Mouse (Mus musculus) forebrain, embryonic 15.5 days (tissue): Measurements from ENCODE around the gene Iqgap2. TPM values are rescaled to one million over a fixed set of nuclear protein-coding genes. Genes with fewer than 3 reads are reported as not detected.
A peak's percentile ranks its signal among the peaks of the same experiment; 100 is the strongest.

ENCODE experiments used
- ATAC-seq: fragments of 200-750 bp; cut with Nextera tagmentation; replicated peaks from 2 replicates; pipeline ENCODE4 v1.8.0; 2017; ENCODE audit warnings: mild to moderate bottlenecking, moderate TSS enrichment, moderate library complexity
- H3K27ac ChIP-seq: fragments of 300-500 bp; sonication (generic); replicated peaks from 2 replicates; pipeline ENCODE4 v1.5.1; 2015; ENCODE audit warnings: mild to moderate bottlenecking, inconsistent platforms
- H3K27me3 ChIP-seq: fragments of 300-500 bp; sonication (generic); 2 replicates; pipeline ENCODE4 v1.6.1; 2015; ENCODE audit warnings: inconsistent platforms
- H3K36me3 ChIP-seq: fragments of 300-500 bp; sonication (generic); 2 replicates; pipeline ENCODE4 v1.6.1; 2015; ENCODE audit warnings: mild to moderate bottlenecking, inconsistent platforms
- H3K4me1 ChIP-seq: fragments of 300-500 bp; sonication (generic); 2 replicates; pipeline ENCODE4 v1.6.1; 2015; ENCODE audit warnings: inconsistent platforms
- H3K4me2 ChIP-seq: fragments of 300-500 bp; sonication (generic); replicated peaks from 2 replicates; pipeline ENCODE4 v1.6.1; 2015; ENCODE audit warnings: mild to moderate bottlenecking, inconsistent platforms
- H3K4me3 ChIP-seq: fragments of 300-500 bp; sonication (generic); 2 replicates; pipeline ENCODE4 v1.5.1; 2015; ENCODE audit warnings: mild to moderate bottlenecking, inconsistent platforms
- H3K9ac ChIP-seq: fragments of 300-500 bp; sonication (generic); replicated peaks from 2 replicates; pipeline ENCODE4 v1.6.1; 2015; ENCODE audit warnings: mild to moderate bottlenecking, inconsistent platforms
- H3K9me3 ChIP-seq: fragments of 300-500 bp; sonication (generic); 2 replicates; pipeline ENCODE4 v1.6.1; 2016; ENCODE audit warnings: inconsistent platforms
- WGBS: fragments of 180-500 bp; shearing (Covaris S2); methylation state at CpG from one replicate; pipeline ENCODE4 v1.1.7; 2015; ENCODE audit warnings: mixed read lengths; 5-methylcytosine and 5-hydroxymethylcytosine counted together
- polyA plus RNA-seq: library from polyadenylated mRNA; unstranded; fragments of >200 nt; fragmentation: Nextera tagmentation; extraction: Ambion mirVana; gene quantifications from 2 replicates; pipeline ENCODE4 v1.2.1, GENCODE M21; 2015

The Iqgap2 gene
- polyA plus RNA-seq, 1 experiment from 2014 or later: 5.2 TPM

DNA sequence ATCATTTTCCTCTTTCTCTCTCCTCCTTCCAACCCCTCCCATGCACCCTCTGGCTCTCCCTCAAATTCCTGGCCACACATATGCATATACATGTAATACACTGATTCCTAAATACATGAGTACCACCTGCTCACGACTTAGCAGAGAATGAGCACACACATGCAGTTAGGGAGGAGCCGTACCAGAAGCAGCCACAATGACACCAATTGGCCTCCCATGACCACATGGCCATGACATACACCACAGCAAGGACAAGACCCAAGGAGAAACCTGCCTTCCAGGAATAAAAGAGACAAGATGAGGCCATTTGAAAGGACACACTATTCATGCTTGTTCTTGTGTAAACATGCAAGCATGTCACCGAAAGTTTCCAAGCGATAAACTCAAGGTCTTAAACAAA is 72.8 kb downstream of the Iqgap2 start:
- 90% methylated on average over 4 of the region's 4 CpGs for WGBS
- peaks cover 6% of the 10 kb centered on the region; the same call in 1 of the 2 replicates for H3K4me1 ChIP-seq
- no peaks in the 10 kb centered on the region for H3K9me3 ChIP-seq
- H3K4me2 ChIP-seq: no peak overlapping the region
- no peak overlapping the region for H3K4me3 ChIP-seq
- ATAC-seq: no peak
- no peaks in the 10 kb centered on the region for H3K36me3 ChIP-seq
- H3K9ac ChIP-seq: no peak overlapping the region
- no peaks in the 10 kb centered on the region for H3K27me3 ChIP-seq
- H3K27ac ChIP-seq: no peak overlapping the region

DNA sequence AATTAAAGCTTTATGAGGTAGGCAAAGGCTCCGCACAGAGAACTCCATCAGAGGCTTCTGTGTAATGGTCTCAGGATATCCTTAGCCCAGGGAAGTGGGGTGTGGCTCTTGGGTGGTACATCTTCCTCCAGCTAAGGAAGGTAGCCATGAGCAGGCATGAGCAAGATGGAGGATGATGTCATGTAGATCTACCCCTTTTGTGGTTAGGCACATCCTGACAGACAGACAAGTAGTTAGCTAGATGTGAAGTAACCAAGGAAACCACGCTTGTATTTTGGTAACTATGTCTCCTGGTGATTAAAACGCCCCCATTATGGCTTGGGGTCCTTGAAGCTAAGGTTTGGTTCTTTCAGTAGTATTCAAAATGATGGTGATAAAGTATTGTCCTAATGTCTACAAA is 78.1 kb downstream of the Iqgap2 start:
- Histone ChIP-seq H3K4me3 (no peak overlapping the region), H3K9ac (no peak overlapping the region), H3K27me3 (no peaks in the 10 kb centered on the region), H3K27ac (no peak overlapping the region), H3K36me3 (no peaks in the 10 kb centered on the region), H3K4me2 (no peak overlapping the region), H3K4me1 (0 out of 2 replicates have a peak, but pooled peaks cover 4% of the 10 kb centered on the region), H3K9me3 (no peaks in the 10 kb centered on the region)
- WGBS: 93% methylated on average over 3 of the region's 3 CpGs
- no peak for ATAC-seq

DNA sequence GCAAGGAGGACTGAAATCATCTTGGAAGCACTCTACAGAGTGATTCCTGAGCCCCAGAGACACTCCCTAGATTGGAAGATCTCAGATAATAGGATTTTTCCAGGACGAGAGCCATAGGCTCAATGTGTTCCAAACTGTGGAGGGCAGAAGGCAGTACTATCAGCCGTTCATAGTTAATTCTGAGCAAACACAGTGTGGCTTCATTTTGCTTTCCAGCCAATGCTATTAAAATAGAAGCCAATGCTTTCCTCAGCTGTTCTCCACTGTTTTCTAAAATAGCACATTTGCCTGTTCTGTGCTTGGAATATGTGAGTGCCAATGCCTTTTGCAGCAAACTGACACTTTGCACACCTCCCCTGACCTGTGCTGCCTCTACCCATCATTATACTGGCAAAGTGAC is 80.9 kb downstream of the Iqgap2 start:
- no peaks in the 10 kb centered on the region for H3K9me3 ChIP-seq
- no peak overlapping the region for H3K4me3 ChIP-seq
- no peak overlapping the region for H3K27ac ChIP-seq
- H3K4me2 ChIP-seq: no peak overlapping the region
- no peaks in the 10 kb centered on the region for H3K36me3 ChIP-seq
- H3K27me3 ChIP-seq: no peaks in the 10 kb centered on the region
- H3K9ac ChIP-seq: no peak overlapping the region
- WGBS: 75% methylated on average over 2 of the region's 2 CpGs
- peaks cover 18% of the 10 kb centered on the region for H3K4me1 ChIP-seq
- no peak for ATAC-seq

DNA sequence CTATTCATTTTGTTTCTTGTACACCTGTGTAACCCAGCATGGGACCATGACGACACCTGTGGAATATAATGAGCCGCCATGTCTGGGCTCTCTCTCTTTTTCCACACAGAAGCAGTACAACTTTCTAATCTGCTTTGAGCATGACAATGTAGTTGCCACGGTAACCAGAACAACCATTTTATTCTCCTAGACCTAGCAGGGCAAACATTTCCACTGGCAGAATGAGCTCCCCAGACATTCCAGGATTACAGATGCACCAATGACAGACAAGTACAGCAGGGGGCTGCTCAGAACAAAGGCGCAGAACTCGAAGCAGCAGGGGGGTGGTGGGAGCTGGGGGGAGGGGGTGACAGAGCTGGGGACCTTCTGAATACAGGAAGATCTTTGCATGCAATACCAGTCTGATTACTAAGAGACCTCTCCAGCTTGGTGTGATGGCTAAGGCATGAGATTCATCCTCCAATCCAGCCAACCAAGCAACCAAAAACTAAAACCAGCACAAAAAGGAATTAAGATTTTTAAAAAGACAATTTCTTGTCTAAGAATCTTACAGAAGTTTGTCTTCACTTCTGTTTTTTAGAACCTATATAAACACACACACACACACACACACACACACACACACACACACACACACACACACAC is 84.5 kb downstream of the Iqgap2 start:
- WGBS: 4% methylated on average over 5 of the region's 5 CpGs
- Histone ChIP-seq H3K4me3 (no peak overlapping the region), H3K9ac (no peak overlapping the region), H3K27ac (peak overlapping the region; percentile 27; the same call in 1 of the 2 replicates), H3K4me2 (no peak overlapping the region), H3K9me3 (no peaks in the 10 kb centered on the region), H3K4me1 (peaks cover 18% of the 10 kb centered on the region), H3K27me3 (no peaks in the 10 kb centered on the region), H3K36me3 (no peaks in the 10 kb centered on the region)
- ATAC-seq: peak; percentile 91

DNA sequence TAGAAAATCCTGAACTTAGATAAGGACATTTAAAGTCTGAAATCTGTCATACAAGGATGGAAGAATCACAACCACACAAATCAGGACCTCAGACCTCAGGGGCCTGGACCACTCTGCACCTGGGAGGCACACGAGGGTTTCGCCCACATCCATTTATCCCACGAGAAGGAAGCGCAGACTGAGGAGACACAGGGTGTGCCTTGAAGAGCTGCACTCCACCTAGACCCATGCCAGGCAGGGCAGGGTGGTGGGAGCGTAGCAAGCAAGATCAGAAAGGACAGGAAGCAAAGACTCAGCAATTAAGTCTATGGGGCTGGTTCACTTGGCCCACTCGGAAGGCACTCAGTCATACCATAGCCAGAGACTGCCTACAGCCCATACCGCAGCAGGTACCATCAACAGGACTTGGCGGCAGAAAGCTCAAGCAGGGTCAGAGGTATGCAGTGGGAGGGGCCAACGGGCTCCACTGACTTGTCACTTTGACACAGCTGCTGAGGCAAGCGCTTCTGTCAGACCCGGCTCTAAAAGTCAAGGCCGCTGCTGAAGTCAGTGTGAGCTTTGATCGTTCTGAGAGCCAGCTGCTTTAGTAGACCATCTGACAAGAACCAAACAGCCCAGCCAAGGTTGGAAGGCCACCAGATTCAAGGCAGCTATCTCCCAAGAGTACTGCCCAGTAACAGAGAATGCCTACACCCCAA is 86.1 kb downstream of the Iqgap2 start:
- H3K36me3 ChIP-seq: no peaks in the 10 kb centered on the region
- no peak overlapping the region for H3K4me3 ChIP-seq
- H3K27ac ChIP-seq: no peak overlapping the region
- ATAC-seq: no peak
- H3K9me3 ChIP-seq: no peaks in the 10 kb centered on the region
- H3K27me3 ChIP-seq: no peaks in the 10 kb centered on the region
- no peak overlapping the region for H3K4me2 ChIP-seq
- WGBS: 68% methylated on average over 13 of the region's 13 CpGs
- H3K4me1 ChIP-seq: peaks cover 14% of the 10 kb centered on the region
- no peak overlapping the region for H3K9ac ChIP-seq

DNA sequence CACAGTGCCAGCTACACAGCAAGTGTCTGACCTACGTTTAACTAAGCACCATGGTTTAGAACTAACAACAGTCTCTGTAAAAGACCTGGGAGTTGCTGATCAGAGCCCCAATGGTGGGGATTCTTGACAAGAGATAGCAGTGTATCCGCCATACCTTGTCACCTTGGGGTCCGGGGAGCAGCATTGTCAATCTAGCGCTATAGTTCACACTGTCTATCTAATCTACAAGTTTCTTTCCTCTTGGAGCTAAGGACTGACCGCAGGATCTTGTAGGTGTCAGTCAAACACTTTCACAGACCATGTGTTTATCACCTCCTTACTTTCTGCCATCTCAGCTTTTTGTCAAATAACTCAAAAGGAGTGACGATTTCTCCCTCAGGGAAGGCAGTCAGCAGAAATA is 87.6 kb downstream of the Iqgap2 start:
- H3K27ac ChIP-seq: no peak overlapping the region
- ATAC-seq: no peak
- H3K9me3 ChIP-seq: no peaks in the 10 kb centered on the region
- no peaks in the 10 kb centered on the region for H3K27me3 ChIP-seq
- no peaks in the 10 kb centered on the region for H3K36me3 ChIP-seq
- H3K4me2 ChIP-seq: no peak overlapping the region
- H3K4me3 ChIP-seq: no peak overlapping the region
- H3K9ac ChIP-seq: no peak overlapping the region
- WGBS: 76% methylated on average over 6 of the region's 6 CpGs
- H3K4me1 ChIP-seq: peaks cover 14% of the 10 kb centered on the region

DNA sequence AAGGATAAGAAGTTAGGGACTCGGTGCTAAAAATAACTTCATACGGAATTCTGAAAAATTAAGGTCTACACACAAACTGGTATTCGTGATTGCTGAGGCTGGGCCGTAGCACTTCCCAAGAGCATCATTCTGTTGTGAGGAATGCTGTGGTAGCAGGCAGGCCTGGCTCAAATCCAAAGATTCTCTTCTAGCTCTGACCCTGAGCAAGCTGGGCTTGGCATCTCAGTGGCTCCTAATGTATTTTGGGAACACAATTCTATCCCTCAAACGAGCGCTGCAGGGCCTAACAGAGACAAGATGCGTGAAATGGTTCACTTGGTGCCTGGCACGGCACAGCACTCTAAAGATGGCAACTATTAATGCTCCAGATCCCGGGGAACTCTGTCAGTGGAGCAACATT is 90.8 kb downstream of the Iqgap2 start:
- H3K9me3 ChIP-seq: no peaks in the 10 kb centered on the region

DNA sequence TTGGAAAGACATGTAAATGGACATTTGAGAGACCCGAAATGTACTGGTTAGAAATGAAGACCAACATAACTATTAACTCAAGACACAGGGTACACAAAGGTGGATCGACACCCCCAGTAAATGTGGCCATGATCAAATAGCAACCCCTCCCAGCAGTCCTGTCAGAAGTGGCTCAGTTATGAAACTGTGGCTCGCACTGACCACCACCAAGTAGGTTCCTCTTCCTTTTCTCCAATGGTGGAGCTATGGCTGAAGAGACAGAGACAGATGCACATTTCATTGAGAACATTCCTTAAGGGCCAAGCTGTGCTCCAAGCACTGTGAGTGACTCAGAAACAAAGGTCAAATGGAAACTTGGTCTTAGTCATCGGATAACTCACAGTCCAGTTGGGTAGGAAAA is 92.4 kb downstream of the Iqgap2 start:
- Histone ChIP-seq H3K4me1 (no peaks in the 10 kb centered on the region), H3K9me3 (no peaks in the 10 kb centered on the region), H3K9ac (no peak overlapping the region), H3K27me3 (no peaks in the 10 kb centered on the region), H3K4me3 (no peak overlapping the region), H3K27ac (no peak overlapping the region), H3K4me2 (no peak overlapping the region), H3K36me3 (no peaks in the 10 kb centered on the region)
- ATAC-seq: no peak
- 84% methylated on average over 4 of the region's 4 CpGs for WGBS

More for the DNA sequence above, 90.8 kb downstream of the Iqgap2 start:
- Histone ChIP-seq H3K36me3 (no peaks in the 10 kb centered on the region), H3K27me3 (no peaks in the 10 kb centered on the region), H3K4me3 (no peak overlapping the region), H3K4me1 (no peaks in the 10 kb centered on the region), H3K9ac (no peak overlapping the region), H3K27ac (no peak overlapping the region), H3K4me2 (no peak overlapping the region)
- 69% methylated on average over 9 of the region's 9 CpGs for WGBS
- no peak for ATAC-seq

DNA sequence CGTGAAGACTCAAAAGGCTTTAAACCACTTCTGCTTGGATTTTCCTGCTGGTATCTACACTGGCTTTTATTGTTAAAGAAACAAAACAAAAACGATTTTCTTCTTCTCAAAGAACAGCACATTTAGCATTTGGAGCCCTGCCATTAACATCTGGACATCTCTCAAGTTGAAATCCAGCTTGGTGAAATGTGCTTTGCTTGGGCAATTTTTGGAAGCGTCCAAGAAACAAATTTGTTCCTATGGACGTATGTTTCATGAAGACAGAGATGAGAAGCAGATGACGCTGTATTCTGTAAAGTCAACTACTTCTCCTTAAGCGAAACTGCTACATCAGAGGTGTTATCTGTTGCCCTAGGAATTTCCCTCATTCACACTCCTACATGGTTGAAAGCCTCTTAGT is 93.0 kb downstream of the Iqgap2 start:
- 47% methylated on average over 6 of the region's 6 CpGs for WGBS
- Histone ChIP-seq H3K9me3 (no peaks in the 10 kb centered on the region), H3K4me3 (no peak overlapping the region), H3K27me3 (no peaks in the 10 kb centered on the region), H3K4me2 (no peak overlapping the region), H3K4me1 (no peaks in the 10 kb centered on the region), H3K27ac (no peak overlapping the region), H3K36me3 (no peaks in the 10 kb centered on the region), H3K9ac (no peak overlapping the region)
- ATAC-seq: no peak

DNA sequence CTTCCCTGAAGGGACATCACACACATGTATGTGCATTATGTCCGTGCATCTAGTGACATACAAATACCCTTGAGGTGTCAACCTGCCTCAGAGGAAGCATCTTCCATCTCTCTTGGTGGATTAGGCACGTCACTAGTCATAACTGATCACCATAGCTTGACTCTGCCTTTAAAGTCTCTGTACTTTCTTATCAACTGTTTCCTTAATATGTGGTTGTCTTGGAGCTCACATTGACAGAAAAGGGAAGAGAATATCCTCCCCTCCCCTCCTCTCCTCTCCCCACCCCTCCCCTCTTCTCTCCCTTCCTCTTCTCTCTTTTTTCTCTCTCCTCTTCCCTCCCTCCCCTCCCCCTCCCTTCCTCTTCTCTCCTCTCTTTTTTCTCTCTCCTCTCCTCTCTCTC is 94.2 kb downstream of the Iqgap2 start:
- H3K36me3 ChIP-seq: no peaks in the 10 kb centered on the region
- no peak overlapping the region for H3K4me2 ChIP-seq
- no peak for ATAC-seq
- no peaks in the 10 kb centered on the region for H3K27me3 ChIP-seq
- WGBS: 93% methylated on average over 2 of the region's 2 CpGs
- H3K4me3 ChIP-seq: no peak overlapping the region
- H3K4me1 ChIP-seq: no peaks in the 10 kb centered on the region
- H3K9me3 ChIP-seq: no peaks in the 10 kb centered on the region
- H3K27ac ChIP-seq: no peak overlapping the region
- H3K9ac ChIP-seq: no peak overlapping the region

DNA sequence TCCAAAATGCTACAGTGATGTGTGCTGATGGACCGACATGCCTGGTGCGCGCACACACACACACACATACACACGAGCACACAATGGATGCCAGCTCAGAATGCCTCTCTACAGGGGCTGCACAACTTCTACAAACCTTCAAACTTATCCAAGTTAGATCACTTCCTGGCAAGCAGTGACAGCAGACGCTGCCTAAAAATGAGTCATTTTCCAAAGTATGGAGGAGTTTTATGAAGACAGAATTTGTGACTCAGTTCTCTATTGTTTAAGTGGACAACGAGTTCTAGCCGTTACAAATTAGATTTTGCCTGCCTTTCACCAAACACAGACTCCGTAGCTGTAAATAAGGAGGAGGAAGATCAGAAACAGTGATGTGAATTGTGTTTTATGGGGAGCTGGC is 97.4 kb downstream of the Iqgap2 start:
- no peaks in the 10 kb centered on the region for H3K27me3 ChIP-seq
- no peak overlapping the region for H3K9ac ChIP-seq
- H3K9me3 ChIP-seq: no peaks in the 10 kb centered on the region
- no peak overlapping the region for H3K27ac ChIP-seq
- H3K4me3 ChIP-seq: no peak overlapping the region
- no peak for ATAC-seq
- H3K4me2 ChIP-seq: no peak overlapping the region
- 86% methylated on average over 8 of the region's 8 CpGs for WGBS
- no peaks in the 10 kb centered on the region for H3K4me1 ChIP-seq
- no peaks in the 10 kb centered on the region for H3K36me3 ChIP-seq

DNA sequence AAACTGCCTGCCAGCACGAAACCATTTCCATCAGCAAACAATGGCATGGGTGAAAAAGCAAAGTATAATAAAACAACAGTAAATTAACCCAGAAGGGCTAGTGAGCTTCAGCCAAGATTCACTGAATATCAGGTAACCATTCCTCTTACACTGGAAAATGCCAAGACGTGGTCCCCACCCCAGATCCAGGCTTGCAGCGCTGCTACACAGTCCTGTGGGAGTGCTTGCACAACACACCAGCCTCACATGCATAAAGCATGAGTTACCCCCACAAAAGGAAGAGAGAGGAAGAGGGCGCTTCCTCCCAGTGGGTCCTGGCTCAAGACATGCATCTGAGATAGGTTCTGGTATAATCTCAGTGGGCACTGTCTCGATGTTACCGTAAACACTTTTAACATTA is 100.8 kb downstream of the Iqgap2 start:
- WGBS: 75% methylated on average over 6 of the region's 6 CpGs
- no peak overlapping the region for H3K4me2 ChIP-seq
- no peak overlapping the region for H3K4me3 ChIP-seq
- no peak for ATAC-seq
- H3K4me1 ChIP-seq: no peaks in the 10 kb centered on the region
- H3K27ac ChIP-seq: no peak overlapping the region
- H3K27me3 ChIP-seq: no peaks in the 10 kb centered on the region
- H3K36me3 ChIP-seq: no peaks in the 10 kb centered on the region
- no peaks in the 10 kb centered on the region for H3K9me3 ChIP-seq
- H3K9ac ChIP-seq: no peak overlapping the region
